Mouse (Mus musculus) liver, postnatal 0 days (tissue): ENCODE data around the gene Nptx2. TPM values are rescaled to one million over a fixed set of nuclear protein-coding genes. Genes with fewer than 3 reads are reported as not detected.
A peak's percentile ranks its signal among the peaks of the same experiment; 100 is the strongest.

ENCODE experiments used
- ATAC-seq: fragments of 200-750 bp; cut with Nextera tagmentation; 2 replicates; pipeline ENCODE4 v1.8.0; 2017; ENCODE audit warnings: mild to moderate bottlenecking, moderate library complexity
- DNase-seq: peaks from one replicate; pipeline ENCODE4 v3.0.0-alpha.2; 2016
- H3K27ac ChIP-seq: fragments of 300-500 bp; sonication (generic); 2 replicates; pipeline ENCODE4 v1.5.1; 2014; ENCODE audit warnings: antibody characterized with exemption, moderate library complexity, mild to moderate bottlenecking, low read depth
- H3K27me3 ChIP-seq: fragments of 300-500 bp; sonication (generic); 2 replicates; pipeline ENCODE4 v1.6.1; 2014; ENCODE audit warnings: low read length, control low read depth, mixed read lengths; ENCODE audit not compliant: insufficient read depth
- H3K36me3 ChIP-seq: fragments of 300-500 bp; sonication (generic); replicated peaks from 2 replicates; pipeline ENCODE4 v1.6.1; 2014; ENCODE audit warnings: mild to moderate bottlenecking, control low read depth, low read length, moderate library complexity, mixed read lengths; ENCODE audit not compliant: insufficient read depth
- H3K4me1 ChIP-seq: fragments of 300-500 bp; sonication (generic); 2 replicates; pipeline ENCODE4 v1.6.1; 2014; ENCODE audit warnings: antibody characterized with exemption, mild to moderate bottlenecking, control low read depth; ENCODE audit not compliant: insufficient read depth
- H3K4me2 ChIP-seq: fragments of 300-500 bp; sonication (generic); 2 replicates; pipeline ENCODE4 v1.6.1; 2014; ENCODE audit warnings: low read depth, mild to moderate bottlenecking, low read length, moderate library complexity, mixed read lengths
- H3K4me3 ChIP-seq: fragments of 300-500 bp; sonication (generic); 2 replicates; pipeline ENCODE4 v1.5.1; 2014; ENCODE audit warnings: low read depth, low read length
- H3K9ac ChIP-seq: fragments of 300-500 bp; sonication (generic); replicated peaks from 2 replicates; pipeline ENCODE4 v1.6.1; 2014; ENCODE audit warnings: mild to moderate bottlenecking, moderate library complexity
- H3K9me3 ChIP-seq: fragments of 300-500 bp; sonication (generic); 2 replicates; pipeline ENCODE4 v1.6.1; 2016; ENCODE audit warnings: mild to moderate bottlenecking, control low read depth, low read length, mixed read lengths
- CTCF ChIP-seq: sonication (generic); IDR thresholded peaks from 2 replicates; pipeline ENCODE4 v1.5.1; 2016; ENCODE audit warnings: antibody characterized with exemption, low read depth
- EP300 ChIP-seq: IDR thresholded peaks from 2 replicates; pipeline ENCODE4 v1.6.1; 2016; ENCODE audit warnings: antibody characterized with exemption, low read depth, mild to moderate bottlenecking
- WGBS: fragments of 180-500 bp; shearing (Covaris S2); extraction: QIAGEN DNeasy Blood & Tissue Kit; methylation state at CpG from one replicate; pipeline ENCODE4 v1.1.7; 2014; ENCODE audit not compliant: insufficient replicate concordance; 5-methylcytosine and 5-hydroxymethylcytosine counted together
- polyA plus RNA-seq: library from polyadenylated mRNA; unstranded; fragments of >200 nt; fragmentation: Nextera tagmentation; extraction: Ambion mirVana; gene quantifications from 2 replicates; pipeline ENCODE4 v1.2.1, GENCODE M21; 2015

Nptx2 gene
- polyA plus RNA-seq, 1 experiment from 2014 or later, result not detected

DNA sequence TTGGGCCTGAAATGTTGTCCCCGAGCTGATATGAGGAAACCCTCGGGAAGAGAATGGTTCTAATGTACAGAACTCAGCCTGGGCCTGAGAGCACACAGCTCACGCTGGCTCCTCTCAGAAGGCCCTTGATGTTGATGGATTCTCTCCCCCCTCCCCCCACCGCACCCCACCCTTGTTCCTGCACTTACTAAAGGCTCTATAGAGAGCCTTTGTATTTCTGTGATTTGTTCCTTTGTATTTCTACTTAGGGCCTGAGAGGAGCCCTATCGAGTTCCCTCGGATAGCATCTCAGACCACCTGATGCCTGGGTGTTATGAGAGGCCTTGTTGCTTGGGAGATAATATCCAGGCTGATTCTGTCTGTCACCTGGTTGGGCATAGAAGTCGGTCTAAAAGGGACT lies 36.3 kb upstream of the Nptx2 start:
- no peak for DNase-seq
- H3K4me3 ChIP-seq, result no peak overlapping the region
- H3K4me2 ChIP-seq, result no peak overlapping the region
- 56% methylated on average over 7 of the region's 7 CpGs for WGBS
- H3K4me1 ChIP-seq, result no peaks in the 10 kb centered on the region
- no peaks in the 10 kb centered on the region for H3K36me3 ChIP-seq
- ATAC-seq, result no peak
- H3K27ac ChIP-seq, result no peak overlapping the region
- H3K9ac ChIP-seq, result no peak overlapping the region
- H3K9me3 ChIP-seq, result no peaks in the 10 kb centered on the region
- TF ChIP-seq EP300 (no peak), CTCF (no peak)
- H3K27me3 ChIP-seq, result no peaks in the 10 kb centered on the region

DNA sequence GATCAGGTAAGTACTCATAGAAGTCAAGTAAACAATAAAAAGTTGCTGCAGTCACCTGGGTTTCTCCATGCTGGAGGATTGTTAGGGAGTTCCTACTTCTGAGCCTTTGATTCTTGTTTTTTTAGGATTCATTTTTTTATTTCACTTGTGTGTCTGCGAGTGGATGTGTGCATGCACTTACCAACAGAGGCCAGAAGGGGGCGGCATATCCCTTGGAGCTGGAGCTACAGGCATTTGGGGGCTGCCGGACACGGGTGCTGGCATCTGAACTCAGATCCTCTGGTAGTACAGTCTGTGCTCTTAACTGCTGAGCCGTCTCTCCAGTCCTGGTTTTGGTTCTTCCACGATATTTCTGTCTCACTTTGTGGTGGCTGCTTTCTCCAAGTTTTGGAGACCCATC lies 31.0 kb upstream of the Nptx2 start:
- Histone ChIP-seq H3K27ac (no peak overlapping the region), H3K4me2 (no peak overlapping the region), H3K9ac (no peak overlapping the region), H3K4me1 (no peaks in the 10 kb centered on the region), H3K4me3 (no peak overlapping the region), H3K27me3 (no peaks in the 10 kb centered on the region), H3K9me3 (no peaks in the 10 kb centered on the region), H3K36me3 (no peaks in the 10 kb centered on the region)
- TF ChIP-seq CTCF, result peak; percentile 30
- TF ChIP-seq EP300, result no peak
- no peak for ATAC-seq
- no peak for DNase-seq
- 60% methylated on average over 6 of the region's 6 CpGs for WGBS

DNA sequence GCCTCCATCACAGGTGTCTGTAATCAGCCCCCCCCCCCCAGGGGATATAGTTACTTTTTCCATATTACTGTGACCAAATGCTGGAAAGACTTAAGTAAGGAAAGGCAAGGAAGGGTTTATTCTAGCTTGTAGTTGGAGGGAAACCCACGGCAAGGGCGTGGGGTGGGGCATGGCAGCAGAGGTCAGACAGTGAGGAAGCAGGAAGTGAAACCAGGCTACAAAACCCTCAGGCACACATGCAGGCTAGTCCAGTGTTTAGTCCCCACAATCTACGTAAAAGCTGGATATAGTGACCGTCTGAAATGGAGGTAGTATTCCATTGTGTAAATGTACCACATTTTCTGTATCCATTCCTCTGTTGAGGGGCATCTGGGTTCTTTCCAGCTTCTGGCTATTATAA lies 30.5 kb upstream of the Nptx2 start:
- Histone ChIP-seq H3K27ac (no peak overlapping the region), H3K4me2 (no peak overlapping the region), H3K4me1 (no peaks in the 10 kb centered on the region), H3K27me3 (no peaks in the 10 kb centered on the region), H3K9ac (no peak overlapping the region), H3K9me3 (no peaks in the 10 kb centered on the region), H3K4me3 (no peak overlapping the region), H3K36me3 (no peaks in the 10 kb centered on the region)
- ATAC-seq (no peak), DNase-seq (no peak)
- no peak for TF ChIP-seq EP300
- no peak for TF ChIP-seq CTCF
- WGBS, result 47% methylated on average over 4 of the region's 4 CpGs

DNA sequence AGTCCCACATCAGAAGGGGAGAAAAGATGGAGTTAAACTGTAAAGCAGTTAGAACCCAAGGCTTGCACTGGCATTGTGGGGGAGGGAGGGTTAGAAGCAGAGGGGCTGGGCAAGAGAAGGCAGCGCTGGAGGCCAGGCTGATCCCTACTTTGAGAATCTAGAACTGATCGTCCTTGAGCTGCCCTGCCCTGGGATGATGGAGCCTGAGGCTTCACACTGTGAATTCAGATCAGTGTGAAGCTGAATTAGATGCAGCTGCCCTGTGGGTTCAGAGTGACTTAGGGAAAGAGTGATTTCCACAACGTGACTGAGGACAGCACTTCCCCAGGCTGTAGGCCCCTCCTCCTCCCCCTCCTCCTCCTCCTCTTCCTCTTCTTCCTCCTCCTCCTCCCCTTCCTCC lies 25.6 kb upstream of the Nptx2 start:
- no peak overlapping the region for H3K4me3 ChIP-seq
- no peak overlapping the region for H3K27ac ChIP-seq
- no peaks in the 10 kb centered on the region for H3K27me3 ChIP-seq
- H3K4me1 ChIP-seq, result no peaks in the 10 kb centered on the region
- DNase-seq (no peak), ATAC-seq (no peak)
- no peak for TF ChIP-seq EP300
- no peak for TF ChIP-seq CTCF
- no peak overlapping the region for H3K4me2 ChIP-seq
- 32% methylated on average over 3 of the region's 3 CpGs for WGBS
- H3K9ac ChIP-seq, result no peak overlapping the region
- H3K36me3 ChIP-seq, result no peaks in the 10 kb centered on the region
- no peaks in the 10 kb centered on the region for H3K9me3 ChIP-seq

DNA sequence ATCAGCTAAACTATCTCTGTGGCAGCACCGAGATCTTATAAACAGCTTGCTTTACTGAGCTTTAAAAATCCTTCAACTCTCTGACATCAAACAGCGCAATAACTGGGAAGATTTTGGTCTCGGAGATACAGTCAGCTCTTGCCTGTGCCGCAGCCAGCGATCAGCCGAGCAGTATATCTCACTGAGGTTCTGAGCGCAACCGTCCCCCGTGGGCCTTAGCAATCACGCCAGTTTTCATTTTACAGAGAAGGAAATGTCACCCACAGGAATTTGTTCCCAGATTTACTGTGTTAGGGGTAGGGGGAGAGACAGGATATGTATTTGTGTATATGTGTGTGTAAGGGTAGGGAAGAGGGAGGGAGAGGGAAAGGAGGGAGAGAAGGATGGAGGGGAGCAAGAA lies 20.9 kb upstream of the Nptx2 start:
- H3K36me3 ChIP-seq, result no peaks in the 10 kb centered on the region
- TF ChIP-seq CTCF (no peak), EP300 (no peak)

DNA sequence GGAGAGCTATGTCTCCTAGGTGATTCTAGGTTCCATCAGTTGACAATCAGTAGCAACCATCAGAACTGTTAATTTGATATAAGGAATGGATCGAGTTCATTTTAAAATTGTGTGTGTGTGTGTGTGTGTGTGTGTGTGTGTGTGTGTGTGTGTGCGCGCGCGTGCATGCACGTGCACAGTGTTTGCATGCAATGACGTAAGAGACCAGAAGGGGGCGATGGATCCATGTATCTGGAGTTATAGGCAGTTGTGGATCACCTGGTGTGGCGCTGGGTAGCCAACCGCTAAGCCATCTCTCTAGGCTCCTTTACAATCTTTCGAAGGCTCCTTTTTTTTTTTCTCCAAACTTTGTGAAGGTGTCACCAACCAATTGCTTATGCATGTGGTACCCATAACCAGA lies 16.6 kb upstream of the Nptx2 start:
- no peak overlapping the region for H3K4me2 ChIP-seq
- 84% methylated on average over 11 of the region's 11 CpGs for WGBS
- no peak overlapping the region for H3K4me3 ChIP-seq
- no peaks in the 10 kb centered on the region for H3K4me1 ChIP-seq
- ATAC-seq, result no peak
- no peak for DNase-seq
- TF ChIP-seq CTCF, result no peak
- no peak for TF ChIP-seq EP300
- no peak overlapping the region for H3K27ac ChIP-seq
- H3K9ac ChIP-seq, result no peak overlapping the region
- H3K36me3 ChIP-seq, result no peaks in the 10 kb centered on the region
- no peaks in the 10 kb centered on the region for H3K9me3 ChIP-seq
- H3K27me3 ChIP-seq, result no peaks in the 10 kb centered on the region

More for the DNA sequence above, 20.9 kb upstream of the Nptx2 start:
- DNase-seq (no peak), ATAC-seq (no peak)
- Histone ChIP-seq H3K27me3 (no peaks in the 10 kb centered on the region), H3K4me2 (no peak overlapping the region), H3K27ac (no peak overlapping the region), H3K4me3 (no peak overlapping the region), H3K9ac (no peak overlapping the region), H3K4me1 (no peaks in the 10 kb centered on the region), H3K9me3 (no peaks in the 10 kb centered on the region)
- WGBS, result 77% methylated on average over 10 of the region's 10 CpGs

DNA sequence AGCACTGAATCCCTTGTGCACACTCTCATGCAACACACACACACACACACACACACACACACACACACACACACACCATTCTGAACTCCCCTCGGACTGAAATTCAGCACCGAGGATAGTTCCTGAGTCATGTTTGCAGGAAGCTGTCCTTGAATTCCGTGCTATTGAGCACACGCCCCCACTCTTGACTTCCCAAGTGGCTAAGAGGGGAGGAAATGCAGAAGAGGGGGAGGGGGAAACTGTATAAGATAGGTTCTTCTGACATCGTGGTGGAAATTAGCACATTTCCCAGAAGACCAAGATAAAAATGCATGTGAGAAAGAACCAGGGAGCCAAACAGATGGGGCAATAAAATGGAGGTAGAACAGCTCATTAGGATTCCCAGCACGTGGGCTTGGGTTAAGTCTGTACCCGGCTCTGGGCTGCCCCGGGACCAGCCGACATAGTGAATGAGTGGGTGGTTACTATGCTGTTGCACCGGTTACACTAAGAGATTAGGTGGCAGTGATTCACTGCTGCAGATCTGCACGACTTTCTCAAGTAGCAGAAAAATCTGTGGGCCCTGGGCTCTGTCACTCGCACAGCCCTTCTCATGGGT lies 2.9 kb upstream of the Nptx2 start:
- 16% methylated on average over 12 of the region's 12 CpGs for WGBS

More for the DNA sequence above, 2.9 kb upstream of the Nptx2 start:
- TF ChIP-seq EP300 (no peak), CTCF (no peak)
- DNase-seq (no peak), ATAC-seq (no peak)
- no peaks in the 10 kb centered on the region for H3K9me3 ChIP-seq
- peaks cover 29% of the 10 kb centered on the region for H3K27me3 ChIP-seq
- H3K27ac ChIP-seq, result no peak overlapping the region
- H3K4me2 ChIP-seq, result no peak overlapping the region
- H3K4me3 ChIP-seq, result no peak overlapping the region
- no peaks in the 10 kb centered on the region for H3K36me3 ChIP-seq
- H3K9ac ChIP-seq, result no peak overlapping the region
- H3K4me1 ChIP-seq, result no peaks in the 10 kb centered on the region
